Mouse (Mus musculus): ENCODE data around the gene Cacna1g.

DNA sequence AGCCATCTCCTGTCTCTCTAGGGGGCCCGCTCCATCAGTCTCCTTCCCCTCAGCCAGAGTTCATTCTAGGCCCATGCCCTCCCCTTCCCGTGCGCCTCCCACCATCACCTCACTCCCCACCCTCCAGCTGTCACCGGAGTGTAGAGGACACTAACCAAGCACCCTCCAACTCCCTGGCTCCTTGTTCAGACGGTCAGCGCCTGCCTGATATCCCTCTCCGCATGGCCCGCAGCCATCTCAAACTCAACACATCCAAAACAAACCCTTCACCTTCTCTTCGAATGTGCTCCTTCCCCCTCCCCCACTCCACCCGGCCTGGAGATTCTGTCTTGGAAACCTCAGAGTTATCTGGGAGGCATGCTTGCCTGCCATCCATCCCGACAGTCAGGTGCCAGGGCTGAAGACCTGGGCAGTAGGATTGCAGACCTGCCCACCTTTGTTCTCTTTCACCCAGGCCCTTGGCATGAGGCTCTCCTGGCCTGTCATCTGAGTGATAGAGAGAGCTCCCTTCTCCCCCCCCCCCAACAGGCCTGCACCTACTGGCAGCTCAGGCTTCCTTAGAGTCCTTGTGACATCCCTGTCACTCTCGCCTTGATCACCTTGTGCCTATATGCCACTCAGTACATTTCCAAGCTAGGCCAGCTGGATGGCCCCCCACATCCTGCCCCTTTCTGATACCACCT is 22.8 kb downstream of the Cacna1g start:
- TF ChIP-seq POLR2A (IDR thresholded peaks at IDR 0.05; ENCODE audit: low read depth, low read length) (no peak), CTCF (IDR thresholded peaks at IDR 0.05; ENCODE audit: borderline replicate concordance, insufficient read depth, low read length) (no peak)

Data from embryonic fibroblast, embryonic 13.5 days (primary cell).